Mouse (Mus musculus) brain, adult 2 months (tissue): ENCODE data around the gene Hbb-bh2.
"Not testable (repeated sequence)": the region's sequence is repeated elsewhere in the genome, so short reads cannot be mapped to it uniquely, and the experiment has no call there.

ENCODE experiments used
- DNase-seq: peaks from one replicate; pipeline ENCODE4 v3.0.0; 2011; ENCODE audit warnings: low read depth, low spot score

The Hbb-bh2 gene

GRCm38 (mm10) chr7:103812174-103812573, 28.1 kb downstream of the Hbb-bh2 start:
- DNase-seq, result no peak

DNA sequence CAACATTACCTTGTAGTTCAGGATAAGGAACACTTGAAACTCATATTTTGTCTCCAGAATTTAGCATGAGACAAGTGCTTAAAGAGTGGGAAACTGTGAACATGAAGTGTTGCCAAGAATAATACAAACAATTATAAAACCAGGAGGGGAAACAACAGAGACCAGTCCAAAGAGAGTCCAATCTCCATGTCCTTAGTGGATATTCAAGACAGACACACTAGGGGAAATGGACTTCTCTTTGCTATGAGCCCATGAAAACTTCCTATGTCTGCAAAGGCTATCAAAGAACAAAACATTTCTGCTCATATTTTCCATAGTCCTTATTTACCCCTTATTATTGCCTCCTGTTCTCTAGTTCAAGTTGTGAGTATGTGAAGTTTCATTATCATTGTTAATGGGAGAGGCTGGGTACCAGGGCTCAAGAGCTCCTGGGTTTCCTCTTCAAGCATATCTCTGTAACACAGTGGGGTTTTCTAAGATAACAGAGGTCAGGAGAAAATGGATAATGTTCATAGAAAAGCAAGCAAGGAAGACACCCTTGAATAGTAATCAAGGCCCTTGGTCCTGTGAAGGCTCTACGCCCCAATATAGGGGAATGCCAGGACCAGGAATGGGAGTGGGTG, 29.0 kb downstream of the Hbb-bh2 start:
- DNase-seq, result no peak

DNA sequence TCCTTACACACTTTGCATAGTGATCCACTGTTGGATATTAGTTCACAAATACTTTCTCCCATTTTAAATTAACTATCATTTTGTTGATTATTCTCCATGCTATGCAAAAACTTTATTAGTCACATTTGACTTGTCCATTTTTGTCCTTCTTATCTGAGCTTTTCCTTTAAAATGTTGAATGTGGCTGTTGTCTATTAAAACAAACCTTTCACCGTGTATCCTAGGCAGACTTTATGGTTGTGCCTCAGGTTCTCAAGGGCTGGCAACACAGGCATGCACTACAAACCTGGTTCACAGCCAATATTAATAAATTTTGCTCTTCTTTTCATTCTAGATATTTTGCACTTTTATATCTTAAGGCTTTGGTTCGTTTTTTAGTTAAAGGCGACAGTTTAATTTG, 29.6 kb downstream of the Hbb-bh2 start:
- DNase-seq, result no peak

- DNase-seq, result no peak
These were observed 30.0 kb downstream of the Hbb-bh2 start for GRCm38 (mm10) chr7:103810296-103810695.

DNA sequence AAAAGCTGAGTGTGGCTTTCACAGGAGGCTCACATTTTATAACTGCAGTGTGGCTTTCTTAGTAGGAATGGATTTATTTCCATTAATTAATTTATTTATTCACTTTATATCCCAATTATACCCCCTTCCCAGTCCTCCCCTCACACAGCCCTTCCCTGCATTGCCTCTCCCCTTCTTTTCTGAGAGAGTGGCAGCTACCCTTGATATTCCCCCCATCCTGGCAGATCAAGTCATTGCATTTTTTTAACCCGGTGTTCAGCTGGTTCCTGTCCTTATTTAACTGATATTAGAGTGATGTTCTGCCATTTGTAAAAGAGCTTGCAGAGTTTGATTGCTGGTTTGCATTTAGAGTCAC, 30.5 kb downstream of the Hbb-bh2 start:
- DNase-seq, result no peak

DNA sequence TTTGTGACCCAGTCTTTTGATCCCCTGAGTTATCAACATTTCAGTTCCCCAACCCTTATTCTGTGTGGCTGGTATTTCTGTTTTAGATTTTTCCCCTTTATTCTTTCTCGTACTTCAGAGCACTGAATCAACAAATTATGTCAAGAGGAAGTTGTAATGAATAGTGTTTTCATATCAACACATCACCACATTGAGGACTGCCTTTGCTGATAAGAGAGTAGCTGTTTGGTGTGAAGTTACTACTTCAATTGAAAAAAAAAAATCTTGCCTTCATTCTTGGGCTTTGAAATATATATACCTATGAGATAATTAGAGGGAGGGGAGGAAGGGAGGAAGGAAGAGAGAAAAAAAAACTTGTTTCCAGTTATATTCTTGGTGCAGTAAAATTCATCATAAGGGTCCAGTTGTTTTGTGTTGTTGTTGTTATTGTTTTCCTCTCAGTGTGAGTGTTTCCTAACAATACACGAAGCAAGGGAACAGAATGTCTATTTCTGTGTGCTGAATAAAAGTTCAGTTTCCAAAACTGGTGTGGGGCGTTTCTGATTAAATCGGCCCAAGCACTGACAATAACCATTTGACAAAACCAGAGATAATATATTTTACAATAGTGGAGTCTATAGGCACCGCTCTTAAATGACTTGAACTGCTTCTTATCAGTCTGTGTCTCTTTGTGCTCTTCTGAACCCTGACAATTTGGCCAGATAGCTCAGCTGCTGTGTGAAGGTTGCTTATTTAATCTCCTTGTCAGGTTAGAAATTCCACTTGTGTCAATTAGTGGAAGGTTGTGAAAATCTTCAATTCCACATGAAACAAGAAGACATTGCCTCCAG, 31.1 kb downstream of the Hbb-bh2 start:
- no peak for DNase-seq

- DNase-seq, result not testable (repeated sequence)
These were observed 32.2 kb downstream of the Hbb-bh2 start for GRCm38 (mm10) chr7:103808120-103808519.

DNA sequence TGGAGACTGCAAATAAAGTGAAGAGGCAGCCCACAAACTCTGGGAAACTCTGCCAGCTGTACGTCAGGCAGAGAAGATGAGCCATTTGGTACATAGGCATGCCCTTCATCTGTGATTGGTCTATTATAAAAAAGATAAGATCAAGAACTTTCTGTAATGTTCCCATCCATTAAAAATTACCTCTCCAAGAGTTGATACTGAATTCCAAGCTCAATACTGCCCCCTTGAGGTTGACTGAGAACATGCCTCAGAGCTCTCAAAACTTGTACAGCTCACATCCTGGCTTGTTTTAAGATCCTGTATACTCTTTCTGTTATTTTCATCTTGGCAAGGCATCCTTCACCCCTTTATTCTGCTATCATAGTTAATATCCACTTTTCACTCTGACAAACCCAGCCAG, 33.5 kb downstream of the Hbb-bh2 start:
- DNase-seq, result peak; percentile 58

DNA sequence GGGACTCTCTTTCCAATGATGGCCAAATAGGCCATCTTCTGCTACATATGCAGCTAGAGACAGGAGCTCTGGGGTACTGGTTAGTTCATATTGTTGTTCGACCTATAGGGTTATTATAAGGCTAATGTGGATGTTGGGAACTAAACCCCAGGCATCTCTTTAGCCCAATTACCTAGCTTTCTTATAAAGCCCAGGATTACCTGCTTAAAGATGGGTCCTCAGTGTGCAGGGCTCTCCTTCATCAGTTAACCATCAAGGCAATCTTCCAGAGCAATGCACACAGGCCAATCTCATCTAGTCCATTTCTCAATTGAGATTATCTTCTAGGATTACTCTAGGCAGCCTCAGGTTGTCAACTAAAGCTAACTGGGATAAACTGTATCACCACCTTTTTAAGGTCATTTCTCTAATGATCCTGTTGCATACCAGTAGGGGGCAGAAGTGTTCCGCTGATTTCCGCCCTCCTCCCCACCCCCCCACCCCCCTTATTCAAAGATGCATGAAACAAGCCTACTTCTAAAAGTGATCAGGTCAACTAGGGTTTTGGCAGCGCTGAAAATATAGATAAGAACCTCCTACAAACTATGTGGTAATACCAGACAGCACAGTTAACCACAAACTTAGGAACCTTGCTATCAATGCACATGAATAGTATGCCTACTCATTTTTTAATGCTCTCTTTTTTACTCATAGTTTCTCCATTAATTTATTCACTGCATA, 47.5 kb downstream of the Hbb-bh2 start:
- no peak for DNase-seq

DNA sequence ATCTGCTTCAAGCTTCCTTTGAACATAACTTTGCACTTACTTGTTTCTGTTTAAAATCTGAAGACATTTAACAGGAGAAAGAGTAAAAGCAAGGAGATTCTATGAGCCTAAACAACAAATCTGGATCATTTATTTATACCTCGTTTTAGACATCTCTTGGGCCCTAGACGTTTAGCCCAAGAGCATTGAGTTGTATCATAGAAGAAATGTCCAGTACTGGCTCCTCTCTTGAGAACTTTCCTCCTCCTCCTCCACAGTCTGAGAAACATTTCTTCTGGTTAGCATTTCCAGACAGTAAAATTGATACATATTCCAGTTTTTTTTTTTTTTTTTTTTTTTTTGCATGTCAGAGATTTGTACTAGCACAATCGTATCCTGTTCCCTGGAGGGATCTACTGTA, 48.6 kb downstream of the Hbb-bh2 start, which contains the start of gene Olfr67:
Gene Olfr67 (minus strand): TSS at position 101 of the 400 bp plus-strand sequence.
- no peak for DNase-seq
